Mouse (Mus musculus) kidney, postnatal 4 days (tissue): ENCODE results near the gene Cic.

Source experiments
- DNase-seq, 2 experiments: peaks; one replicate each; pipeline ENCODE4 v3.0.0; 2021; ENCODE audit warnings: mixed read lengths in 2 of 2

Cic gene

DNA sequence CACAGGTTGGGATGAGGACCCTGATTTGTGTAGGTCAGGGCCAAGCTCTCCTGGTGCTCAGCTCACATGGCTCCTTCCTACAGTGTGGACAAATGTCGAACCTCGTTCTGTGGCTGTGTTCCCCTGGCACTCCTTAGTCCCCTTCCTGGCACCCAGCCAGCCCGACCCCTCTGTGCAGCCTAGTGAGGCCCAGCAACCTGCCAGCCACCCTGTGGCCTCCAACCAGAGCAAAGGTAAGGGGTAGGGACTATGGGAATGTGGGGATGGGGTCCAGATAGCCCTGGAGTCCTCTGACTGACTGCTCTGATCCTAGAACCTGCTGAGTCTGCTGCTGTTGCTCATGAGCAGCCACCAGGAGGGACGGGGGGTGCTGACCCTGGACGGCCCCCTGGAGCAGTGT lies 17.3 kb downstream of the Cic start:
- DNase-seq, result peak in 1 of 2 experiments; percentile 33

- no peak for DNase-seq
Measured at GRCm38 (mm10) chr7:25285511-25286238, 18.2 kb downstream of the Cic start.

DNA sequence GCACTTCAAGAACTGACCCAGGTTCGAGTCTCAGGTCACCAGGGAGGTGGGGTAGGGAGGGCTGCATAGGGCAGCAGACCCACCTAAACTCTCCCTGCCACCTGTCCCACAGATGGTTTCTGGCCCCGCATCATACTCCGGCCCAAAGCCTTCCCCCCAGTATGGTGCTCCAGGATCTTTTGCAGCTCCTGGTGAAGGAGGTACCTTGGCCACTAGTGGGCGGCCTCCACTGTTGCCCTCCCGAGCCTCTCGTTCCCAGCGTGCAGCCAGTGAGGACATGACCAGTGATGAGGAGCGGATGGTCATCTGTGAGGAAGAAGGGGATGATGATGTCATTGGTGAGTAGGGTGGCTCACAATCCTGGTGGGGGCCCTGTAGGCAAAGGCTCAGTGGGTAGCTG lies 19.5 kb downstream of the Cic start:
- DNase-seq, result peak in 1 of 2 experiments; percentile 8

GRCm38 (mm10) chr7:25288011-25288410 lies 20.5 kb downstream of the Cic start:
- no peak for DNase-seq

DNA sequence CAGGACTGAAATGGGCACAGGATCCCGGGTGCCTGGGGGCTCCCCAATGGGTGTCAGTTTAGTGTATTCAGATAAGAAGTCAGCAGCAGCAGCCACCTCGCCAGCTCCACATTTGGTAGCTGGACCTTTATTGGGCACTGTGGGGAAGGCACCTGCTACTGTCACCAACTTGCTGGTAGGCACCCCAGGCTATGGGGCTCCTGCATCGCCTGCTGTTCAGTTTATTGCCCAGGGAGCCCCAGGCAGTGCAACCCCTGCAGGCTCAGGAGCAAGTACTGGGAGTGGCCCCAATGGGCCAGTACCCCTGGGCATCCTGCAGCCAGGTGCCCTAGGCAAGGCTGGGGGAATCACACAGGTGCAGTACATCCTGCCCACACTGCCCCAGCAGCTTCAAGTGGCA lies 21.2 kb downstream of the Cic start:
- no peak for DNase-seq

GRCm38 (mm10) chr7:25289925-25290324 lies 22.4 kb downstream of the Cic start:
- DNase-seq, result no peak

- DNase-seq, result no peak
Measured at GRCm38 (mm10) chr7:25290463-25290862, 23.0 kb downstream of the Cic start.

- peak; percentile 74 to 79 for DNase-seq
Measured at GRCm38 (mm10) chr7:25290911-25291310, 23.4 kb downstream of the Cic start.

- DNase-seq, result peak in 1 of 2 experiments; percentile 27
Measured at GRCm38 (mm10) chr7:25292107-25292506, 24.6 kb downstream of the Cic start.

DNA sequence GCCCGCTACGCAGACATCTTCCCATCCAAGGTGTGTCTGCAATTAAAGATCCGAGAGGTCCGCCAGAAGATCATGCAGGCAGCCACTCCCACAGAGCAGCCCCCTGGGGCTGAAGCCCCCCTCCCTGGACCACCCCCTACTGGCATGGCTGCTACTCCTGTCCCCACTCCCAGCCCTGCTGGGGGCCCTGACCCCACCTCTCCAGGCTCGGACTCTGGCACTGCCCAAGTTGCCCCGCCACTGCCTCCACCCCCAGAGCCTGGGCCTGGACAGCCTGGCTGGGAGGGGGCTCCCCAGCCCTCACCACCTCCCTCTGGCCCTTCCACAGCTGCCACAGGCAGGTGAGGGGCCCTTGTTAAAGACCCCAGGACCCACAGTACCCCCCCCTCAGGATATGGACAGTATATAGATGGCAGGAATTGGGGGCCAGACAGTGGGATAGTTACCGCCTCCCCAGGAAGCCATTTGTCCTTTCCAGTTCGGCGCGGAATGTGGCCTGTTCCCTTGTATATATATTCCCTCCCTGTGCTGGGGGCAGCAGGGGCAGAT lies 25.8 kb downstream of the Cic start:
- DNase-seq, result no peak

GRCm38 (mm10) chr7:25294495-25294894 lies 27.0 kb downstream of the Cic start:
- no peak for DNase-seq

DNA sequence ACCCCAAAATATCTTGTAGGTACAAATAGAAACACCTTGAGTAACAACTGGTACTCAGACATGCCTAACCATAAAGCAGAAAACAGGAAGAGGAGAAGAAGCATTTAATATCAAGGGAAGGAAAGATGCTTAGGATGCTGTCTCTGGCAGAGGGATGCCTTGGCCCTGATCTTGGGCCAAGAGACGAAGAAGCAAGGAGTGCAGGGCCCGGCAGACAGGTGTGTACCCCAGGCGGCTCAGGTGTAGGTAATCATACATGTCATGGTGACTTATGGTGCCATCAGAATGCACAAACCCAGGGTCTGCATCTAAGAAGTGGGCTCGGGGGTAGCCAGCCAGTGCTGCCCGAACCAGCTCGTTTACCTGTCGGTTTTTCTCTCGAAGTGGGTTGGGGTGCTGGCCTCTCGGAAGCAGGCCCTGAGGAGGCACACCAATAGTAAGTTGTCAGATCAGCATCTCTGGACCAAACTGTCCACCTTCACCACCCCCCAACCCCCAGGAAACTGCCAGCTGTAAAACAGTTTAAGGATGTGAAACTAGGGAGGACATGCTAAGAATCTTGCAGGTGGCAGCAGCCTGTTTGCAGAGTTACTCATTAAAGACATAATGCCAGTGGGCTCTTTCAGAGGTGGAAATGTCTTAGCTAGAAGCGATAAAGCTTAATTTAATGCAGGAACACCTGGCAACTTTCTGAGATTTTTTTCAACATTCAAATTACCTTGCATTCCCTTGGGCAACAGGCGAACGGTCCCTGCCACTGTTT lies 27.6 kb downstream of the Cic start:
- DNase-seq, result peak in 1 of 2 experiments; percentile 5

DNA sequence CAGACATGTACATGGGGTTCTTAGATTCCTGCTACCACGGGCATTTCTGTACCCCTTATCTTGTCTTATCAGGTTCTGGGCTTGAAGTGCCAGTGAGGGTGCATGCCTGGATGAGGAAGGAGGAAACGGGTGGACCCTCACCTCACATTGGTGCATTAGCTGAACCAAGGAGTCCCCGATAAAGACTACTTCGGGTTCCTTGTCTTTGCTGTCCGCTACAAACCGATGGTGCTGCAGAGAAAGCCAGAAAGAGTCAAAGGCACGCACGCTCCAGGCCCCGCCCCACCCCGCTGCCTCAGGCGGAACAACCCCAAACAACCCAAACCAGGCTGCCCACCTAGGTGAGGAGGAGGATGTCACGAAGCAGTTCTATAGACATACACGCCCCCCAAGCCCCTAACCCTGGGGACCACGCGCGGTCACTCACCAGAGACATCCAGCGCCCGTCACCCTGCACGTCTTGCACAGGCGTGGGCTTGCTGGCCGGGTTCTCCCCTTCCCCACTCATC lies 29.5 kb downstream of the Cic start:
- peak; percentile 70 to 76 for DNase-seq

GRCm38 (mm10) chr7:25297454-25298325 lies 30.2 kb downstream of the Cic start, which contains the start of gene Pafah1b3:
Gene Pafah1b3 (minus strand): TSS chr7:25297986.
- peak; percentile 89 to 93 for DNase-seq

- peak; percentile 57 to 70 for DNase-seq
Measured at GRCm38 (mm10) chr7:25301063-25301462, 33.6 kb downstream of the Cic start, which contains the start of gene Prr19. Gene Prr19 (plus strand): TSS chr7:25301411.

- DNase-seq, result no peak
Measured at GRCm38 (mm10) chr7:25303003-25303684, 35.6 kb downstream of the Cic start.

- DNase-seq, result no peak
Measured at GRCm38 (mm10) chr7:25303685-25304006, 36.1 kb downstream of the Cic start.

- DNase-seq, result no peak
Measured at GRCm38 (mm10) chr7:25305481-25305880, 38.0 kb downstream of the Cic start.

- peak; percentile 79 to 85 for DNase-seq
Measured at GRCm38 (mm10) chr7:25305956-25306613, 38.6 kb downstream of the Cic start, which contains the start of gene Tmem145. Gene Tmem145 (plus strand): TSS chr7:25306106.

DNA sequence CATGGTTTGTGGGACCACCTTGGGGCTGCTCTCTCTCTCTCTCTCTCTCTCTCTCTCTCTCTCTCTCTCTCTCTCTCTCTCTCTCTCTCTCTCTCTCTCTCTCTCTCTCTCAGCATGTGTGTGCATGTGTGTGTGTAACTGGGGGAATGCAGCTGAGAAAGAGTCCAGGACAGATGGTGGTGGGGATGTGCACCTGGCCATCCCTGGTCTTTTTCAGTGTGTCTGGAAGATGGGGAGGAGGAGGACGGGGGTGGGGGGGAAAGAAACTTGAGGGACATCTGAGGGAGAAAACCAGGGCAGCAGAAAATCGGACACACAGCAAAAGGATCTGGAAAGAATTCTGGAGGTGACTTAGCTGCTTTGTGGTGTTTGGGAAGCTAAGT lies 39.1 kb downstream of the Cic start:
- DNase-seq, result no peak

GRCm38 (mm10) chr7:25308702-25309318 lies 41.3 kb downstream of the Cic start:
- no peak for DNase-seq
